Mouse (Mus musculus): ENCODE measurements around the gene Ppfibp2.

Gene Ppfibp2

GRCm38 (mm10) chr7:107757308-107758151, 162.5 kb downstream of the Ppfibp2 start, which contains the start of gene Cyb5r2:
Gene Cyb5r2, minus strand, starts transcription at chr7:107758032.
- peak; percentile 92 for DNase-seq

GRCm38 (mm10) chr7:107770812-107771211, 175.8 kb downstream of the Ppfibp2 start:
- DNase-seq, result peak; percentile 33

- no peak for DNase-seq
Observed at GRCm38 (mm10) chr7:107778216-107778615, 183.2 kb downstream of the Ppfibp2 start.

- DNase-seq, result no peak
Observed at GRCm38 (mm10) chr7:107779611-107780010, 184.6 kb downstream of the Ppfibp2 start.

GRCm38 (mm10) chr7:107787977-107788620, 193.1 kb downstream of the Ppfibp2 start:
- no peak for DNase-seq

- DNase-seq, result no peak
Observed at GRCm38 (mm10) chr7:107796500-107796899, 201.5 kb downstream of the Ppfibp2 start.

Measured in heart, adult 11 months (tissue).